Mouse (Mus musculus) thymus, postnatal 14 days (tissue): ENCODE measurements around the gene Spz1.
A peak's percentile ranks its signal among the peaks of the same experiment; 100 is the strongest.

Experiments used
- DNase-seq: peaks from one replicate; pipeline ENCODE4 v3.0.0; 2021

Gene Spz1

GRCm38 (mm10) chr13:92578210-92578609 lies 2.2 kb upstream of the Spz1 start:
- DNase-seq, result no peak

GRCm38 (mm10) chr13:92576688-92577087 lies 716 bp upstream of the Spz1 start:
- no peak for DNase-seq

DNA sequence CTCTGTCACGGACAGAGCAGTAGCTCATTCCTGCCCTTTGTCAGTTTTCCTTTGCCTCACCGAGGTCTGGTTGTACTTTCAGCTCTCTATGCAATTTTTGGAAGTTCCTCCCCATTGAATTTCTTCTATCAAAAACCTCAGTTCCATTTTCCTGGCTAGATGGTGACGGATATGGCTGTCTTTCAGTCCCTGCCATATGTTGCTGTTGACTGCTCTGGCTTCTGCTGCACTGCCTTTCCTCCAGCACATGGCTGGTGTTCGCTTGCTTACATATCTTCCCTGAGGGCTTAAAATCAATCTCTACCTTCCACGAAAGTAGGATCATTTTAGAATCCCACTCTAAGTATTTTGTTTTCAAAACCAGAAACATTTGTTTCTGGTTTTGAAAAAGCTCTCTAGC lies 16.5 kb downstream of the Spz1 start:
- no peak for DNase-seq

- DNase-seq, result no peak
These were observed 18.7 kb downstream of the Spz1 start for GRCm38 (mm10) chr13:92557229-92557628.

DNA sequence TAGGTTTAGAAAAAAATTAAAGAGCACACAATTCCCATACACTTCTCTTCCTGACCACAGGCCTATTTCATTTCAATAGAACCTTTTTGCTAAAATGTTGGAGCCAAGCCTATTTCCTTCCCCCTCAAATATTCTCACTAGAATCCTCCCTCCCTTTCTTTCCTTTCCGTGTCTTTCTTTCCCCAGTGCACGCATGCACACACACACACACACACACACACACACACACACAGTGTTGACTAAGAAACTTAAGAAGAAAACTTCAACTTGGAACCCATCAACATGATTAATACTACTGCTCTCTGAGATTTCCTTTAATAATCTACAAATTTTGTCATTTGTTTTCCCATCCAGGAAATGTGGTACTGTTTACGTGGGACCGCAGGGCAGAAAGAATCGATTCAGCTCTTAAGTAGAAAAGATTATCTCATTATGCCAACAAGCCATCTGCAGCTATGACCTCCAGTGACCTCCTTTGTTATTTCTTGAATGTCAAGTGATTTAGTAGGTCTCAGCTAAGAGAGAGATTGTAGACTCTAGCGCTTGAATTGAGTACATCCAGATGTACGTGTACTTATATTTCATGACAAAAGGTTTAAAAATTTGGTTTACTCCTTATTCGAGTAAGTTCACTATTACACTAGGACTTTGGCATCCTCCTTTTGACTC lies 19.4 kb downstream of the Spz1 start:
- no peak for DNase-seq

DNA sequence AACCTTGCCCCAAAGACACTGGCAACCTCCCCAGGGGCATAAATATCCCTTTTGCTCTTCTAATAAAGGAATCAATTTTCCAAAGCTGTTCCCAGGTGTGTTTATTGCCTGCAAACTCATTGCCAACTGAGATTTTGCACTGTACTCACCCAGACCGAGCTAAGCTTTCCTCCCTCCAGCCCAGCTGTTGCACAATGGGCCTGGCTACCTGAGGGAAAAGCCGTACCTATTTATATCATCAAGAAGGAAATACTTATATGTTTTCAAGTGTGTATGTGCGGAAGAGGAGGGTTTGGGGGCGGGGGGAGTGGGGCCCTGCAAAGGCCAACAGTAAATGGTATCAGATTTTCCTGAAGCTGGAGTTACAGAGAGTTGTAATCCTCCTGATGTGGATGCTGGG lies 28.9 kb downstream of the Spz1 start:
- DNase-seq, result no peak

DNA sequence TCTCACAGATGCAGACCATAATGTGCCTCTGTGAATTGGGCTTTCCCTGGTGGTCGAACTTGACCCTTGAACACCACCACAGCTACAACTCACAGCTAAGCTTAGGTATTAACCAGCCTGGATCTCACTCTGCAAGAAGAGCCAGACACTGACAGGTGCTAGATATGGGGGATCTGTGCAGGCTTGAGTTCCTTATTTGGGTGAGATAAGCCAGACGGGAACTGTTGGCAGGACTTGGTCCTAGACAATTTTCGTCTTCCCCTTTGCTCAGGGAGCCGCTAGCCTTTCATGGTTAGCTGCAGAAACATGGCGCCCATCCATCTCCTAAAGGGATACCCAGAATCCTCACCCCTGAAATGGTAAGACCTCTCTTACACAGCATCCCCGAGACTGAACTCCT lies 35.0 kb downstream of the Spz1 start:
- no peak for DNase-seq

DNA sequence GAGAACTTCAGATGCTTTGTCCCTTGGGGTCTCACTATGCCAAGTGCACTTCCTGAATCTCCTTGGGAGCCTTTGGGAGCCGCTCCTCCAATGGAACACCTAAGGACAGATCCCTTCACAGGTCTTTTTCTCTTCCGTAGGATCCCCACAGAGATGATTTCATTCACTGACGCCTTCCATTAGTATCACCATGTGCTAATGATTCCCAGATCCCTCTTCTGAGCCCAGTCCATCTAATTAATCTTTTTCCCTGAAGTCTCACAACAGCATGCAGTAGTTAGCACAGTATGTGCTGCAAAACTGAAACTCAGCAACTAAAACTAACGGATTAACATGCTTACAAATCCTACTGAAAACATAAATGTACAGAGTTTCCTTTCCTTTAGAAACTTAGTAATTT lies 36.8 kb downstream of the Spz1 start:
- DNase-seq, result no peak

DNA sequence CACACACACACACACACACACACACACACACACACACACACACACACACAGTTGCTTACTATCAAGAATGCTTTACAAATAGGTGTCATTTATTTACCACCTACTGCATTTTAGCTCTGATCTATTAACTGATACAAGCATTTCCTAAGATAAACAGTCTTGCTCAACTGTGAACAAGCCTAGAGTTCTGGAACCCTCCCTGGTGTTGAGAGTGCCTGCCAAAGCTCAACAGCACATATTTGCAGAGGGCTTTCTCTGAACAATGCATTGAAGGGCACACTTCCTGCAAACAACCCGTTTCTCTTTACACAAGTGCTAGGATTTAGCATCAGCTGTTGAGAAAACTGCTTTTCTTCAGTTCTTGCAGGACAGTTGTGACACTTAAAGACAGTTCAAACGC lies 42.2 kb downstream of the Spz1 start:
- DNase-seq, result no peak

DNA sequence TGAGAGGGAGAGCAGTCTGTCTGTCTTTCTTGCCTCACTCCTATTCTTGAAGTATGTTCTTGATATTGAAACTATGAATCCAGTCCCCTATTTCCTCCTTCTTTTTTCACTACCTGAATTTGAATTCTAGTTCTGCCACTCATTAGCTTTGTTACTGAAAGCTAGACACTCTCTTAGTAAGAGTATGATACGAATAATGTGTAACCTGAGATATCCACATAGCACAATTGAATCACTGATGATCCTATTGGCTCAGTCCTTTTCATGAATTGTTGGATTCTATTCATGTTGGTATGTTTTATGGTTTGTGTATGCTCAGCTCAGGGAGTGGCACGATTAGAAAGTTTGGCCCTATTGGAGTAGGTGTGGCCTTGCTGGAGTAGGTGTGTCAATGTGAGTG lies 43.8 kb downstream of the Spz1 start:
- no peak for DNase-seq

GRCm38 (mm10) chr13:92531237-92531636 lies 44.7 kb downstream of the Spz1 start:
- no peak for DNase-seq

DNA sequence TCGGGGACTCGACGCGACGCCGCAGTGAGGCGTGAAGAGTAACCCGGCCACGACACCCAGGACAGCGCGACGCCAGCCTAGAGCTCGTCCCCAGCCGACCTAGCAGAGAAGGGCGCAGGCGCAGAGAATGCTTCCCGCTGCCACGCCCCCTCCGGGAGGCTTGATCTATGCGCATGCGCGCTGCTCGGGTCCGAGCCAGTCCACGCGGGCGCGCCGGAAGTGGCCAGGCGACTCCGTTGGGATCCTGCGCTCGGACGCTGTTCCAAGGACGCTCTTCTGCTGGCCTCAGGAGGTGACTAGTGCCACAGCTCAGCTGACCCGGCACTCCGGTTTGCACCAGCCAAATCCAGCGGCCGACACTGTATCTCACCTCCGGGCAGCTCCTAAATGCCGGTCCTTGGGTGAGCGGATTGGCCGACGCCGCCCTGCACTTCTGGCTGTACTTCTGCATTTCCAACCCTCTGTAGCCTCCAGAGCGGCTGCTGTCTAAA lies 45.2 kb downstream of the Spz1 start, which contains the start of gene Zfyve16:
TSS of gene Zfyve16 (minus strand) at position 148 of the 491 bp plus-strand sequence.
- peak; percentile 95 for DNase-seq

GRCm38 (mm10) chr13:92529828-92530720 lies 45.9 kb downstream of the Spz1 start:
- no peak for DNase-seq
